ENCODE assay signal across 17 mouse cellular contexts in genomic region chr2:33187874-33188273, GRCm38 (mm10). TPM values are rescaled to one million over a fixed set of nuclear protein-coding genes. Genes with fewer than 3 reads are reported as not detected.
DNase-seq lines count a peak whose midpoint lies in the region.
"Had no signal": no experiment of that assay in that cellular context is flagged by ENCODE, and none has a peak within 500 bp of the region (broad histone marks: within the 10 kb centered on the region; RNA-seq: fewer than 3 reads in every experiment).

No protein-coding gene starts in this region.

- H3K9me3 ChIP-seq in heart, embryonic 10.5 days = no peaks in the 10 kb centered on the region
- H3K9me3 ChIP-seq: forebrain, embryonic 10.5 days; midbrain, embryonic 13.5 days; neural tube, embryonic 13.5 days had no signal

- H3K27ac ChIP-seq in heart, embryonic 10.5 days = peak overlapping the region; percentile 54
- H3K27ac ChIP-seq: forebrain, embryonic 10.5 days; liver, embryonic 14.5 days; midbrain, embryonic 13.5 days; neural tube, embryonic 13.5 days had no signal

- no peak overlapping the region for H3K4me3 ChIP-seq in heart, embryonic 10.5 days
- H3K4me3 ChIP-seq: forebrain, embryonic 10.5 days; midbrain, embryonic 13.5 days; neural tube, embryonic 13.5 days had no signal

- H3K27me3 ChIP-seq in heart, embryonic 10.5 days (ENCODE audit: insufficient read depth, poor library complexity, severe bottlenecking) = no peaks in the 10 kb centered on the region
- H3K27me3 ChIP-seq: midbrain, embryonic 13.5 days; neural tube, embryonic 13.5 days had no signal

- intact Hi-C loops in heart, postnatal 25 days (cut with DNase I) = no loop called here

- DNase-seq in heart, embryonic 10.5 days (ENCODE audit: low spot score) = no peak
- DNase-seq in heart, postnatal 25 days (ENCODE audit: low spot score) = no peak
- DNase-seq in kidney, adult 18-20 months = peak; percentile 43
- DNase-seq in kidney, adult 8-10 months = no peak
- DNase-seq in adrenal gland, postnatal 36 days = peak; percentile 56 to 61
- DNase-seq in kidney, postnatal 10 days = peak; percentile 75
- no peak for DNase-seq in spleen, postnatal 14 days (ENCODE audit: low spot score in 2 of 2)
- no peak for DNase-seq in layer of hippocampus, postnatal 36 days
- DNase-seq: cerebellum, adult 18-20 months; embryo, embryonic 11 days; forebrain, postnatal 0 days; right cerebral cortex, adult 18-20 months; thymus, postnatal 25 days had no signal

- no peaks in the 10 kb centered on the region for H3K36me3 ChIP-seq in heart, embryonic 10.5 days
- H3K36me3 ChIP-seq: forebrain, embryonic 10.5 days; midbrain, embryonic 13.5 days; neural tube, embryonic 13.5 days had no signal

- WGBS in heart, embryonic 10.5 days = 72% methylated on average over 2 of the region's 2 CpGs

- peaks cover 49% of the 10 kb centered on the region for H3K4me1 ChIP-seq in heart, embryonic 10.5 days
- H3K4me1 ChIP-seq: midbrain, embryonic 13.5 days had no signal

RNA-seq across cellular contexts. Expression of gene Angptl2, which starts 28.0 kb away (rescaled TPM):
- 40.4 and 49.8 TPM in 2 replicates for polyA plus RNA-seq in heart, embryonic 10.5 days (2016; fragmentation: Nextera tagmentation; extraction: Ambion mirVana)
- 10 to 100 TPM; 47.9 to 78.9 TPM for total RNA-seq in heart, postnatal 25 days (2021)
- total RNA-seq in adrenal gland, postnatal 36 days (2021) = 10 to 100 TPM; 31.0 to 31.6 TPM
- total RNA-seq in layer of hippocampus, postnatal 36 days (2021) = 1 to 10 TPM; 1.1 to 1.7 TPM

RNA-seq across cellular contexts. Expression of gene Garnl3, which starts 56.4 kb away (rescaled TPM):
- 10.5 and 13.3 TPM in 2 replicates for polyA plus RNA-seq in heart, embryonic 10.5 days (2016; fragmentation: Nextera tagmentation; extraction: Ambion mirVana)
- 1 to 10 TPM; 3.0 to 3.3 TPM for total RNA-seq in heart, postnatal 25 days (2021)
- 10 to 100 TPM; 11.6 to 15.3 TPM for total RNA-seq in adrenal gland, postnatal 36 days (2021)
- total RNA-seq in layer of hippocampus, postnatal 36 days (2021) = 10 to 100 TPM; 30.9 to 39.9 TPM

Comparison
In these comparisons a context has a peak if more than half of its experiments do, and no peak if none do; other contexts are left out.
1. DNase-seq: peak in kidney, adult 18-20 months (single experiment), adrenal gland, postnatal 36 days (2 of 2) and kidney, postnatal 10 days (single experiment); none in heart, embryonic 10.5 days (single experiment), heart, postnatal 25 days (single experiment), kidney, adult 8-10 months (0 of 2), spleen, postnatal 14 days (0 of 2) and layer of hippocampus, postnatal 36 days (0 of 2).
2. RNA of gene Angptl2, which starts 28.0 kb away (total RNA-seq): 47.9 to 78.9 TPM in heart, postnatal 25 days and 31.0 to 31.6 TPM in adrenal gland, postnatal 36 days; 1.1 to 1.7 TPM in layer of hippocampus, postnatal 36 days; every median in the first group is over 10 times any median in the second.